Mouse (Mus musculus): Measurements from ENCODE around the gene Terb1. TPM values are rescaled to one million over a fixed set of nuclear protein-coding genes. Genes with fewer than 3 reads are reported as not detected.

Gene Terb1
- polyA plus RNA-seq, 1 experiment from 2014 or later = 0.70 TPM

DNA sequence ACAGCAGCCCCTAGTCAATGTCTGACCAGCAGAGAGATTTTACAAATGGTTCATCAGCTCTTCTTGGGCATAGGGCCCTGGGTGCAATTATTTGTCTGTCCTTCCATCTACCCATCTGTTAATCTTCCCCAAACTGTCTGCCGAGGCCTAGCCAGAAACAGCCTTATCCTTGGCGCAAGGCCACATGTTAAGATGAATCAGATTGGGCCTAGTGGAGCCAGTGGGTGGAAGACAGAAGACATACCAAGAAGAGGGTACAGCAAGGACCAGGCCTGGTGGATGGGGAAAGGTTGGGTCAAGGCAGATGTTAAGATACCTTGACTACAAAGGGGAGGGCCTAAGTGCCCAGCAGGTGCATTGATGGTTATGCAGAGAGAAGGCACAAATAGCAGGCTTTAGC is 29.9 kb upstream of the Terb1 start:
- no peaks in the 10 kb centered on the region for H3K36me3 ChIP-seq (ENCODE audit: control insufficient read depth, insufficient read depth, low read length)
- H3K27me3 ChIP-seq (ENCODE audit: control insufficient read depth, insufficient read depth, low read length) = peaks cover 41% of the 10 kb centered on the region
- H3K4me1 ChIP-seq (ENCODE audit: control insufficient read depth, insufficient read depth, low read length) = peaks cover 10% of the 10 kb centered on the region; the same call in 1 of the 2 replicates
- ATAC-seq (ENCODE audit: low read depth) = no peak
- no peak overlapping the region for H3K4me3 ChIP-seq (ENCODE audit: low read depth, low read length)
- no peaks in the 10 kb centered on the region for H3K9me3 ChIP-seq (ENCODE audit: control insufficient read depth, low read length)
- WGBS = 78% methylated on average over 2 of the region's 2 CpGs
- H3K4me2 ChIP-seq (ENCODE audit: low read depth, low read length) = no peak overlapping the region
- H3K27ac ChIP-seq (ENCODE audit: low read depth, low read length) = no peak overlapping the region
- H3K9ac ChIP-seq (replicated peaks; ENCODE audit: low read depth, low read length) = no peak overlapping the region

GRCm38 (mm10) chr8:104538896-104539295 is 29.2 kb upstream of the Terb1 start:
- 88% methylated on average over 4 of the region's 4 CpGs for WGBS

GRCm38 (mm10) chr8:104536028-104536427 is 26.3 kb upstream of the Terb1 start:
- Histone ChIP-seq H3K36me3 (ENCODE audit: control insufficient read depth, insufficient read depth, low read length) (no peaks in the 10 kb centered on the region), H3K27me3 (ENCODE audit: control insufficient read depth, insufficient read depth, low read length) (peaks cover 21% of the 10 kb centered on the region), H3K9me3 (ENCODE audit: control insufficient read depth, low read length) (no peaks in the 10 kb centered on the region), H3K4me3 (ENCODE audit: low read depth, low read length) (no peak overlapping the region), H3K4me1 (ENCODE audit: control insufficient read depth, insufficient read depth, low read length) (peaks cover 13% of the 10 kb centered on the region), H3K9ac (replicated peaks; ENCODE audit: low read depth, low read length) (no peak overlapping the region), H3K27ac (ENCODE audit: low read depth, low read length) (no peak overlapping the region), H3K4me2 (ENCODE audit: low read depth, low read length) (no peak overlapping the region)
- WGBS = 89% methylated on average over 4 of the region's 4 CpGs
- no peak for ATAC-seq (ENCODE audit: low read depth)

More at GRCm38 (mm10) chr8:104538896-104539295, 29.2 kb upstream of the Terb1 start:
- H3K4me2 ChIP-seq (ENCODE audit: low read depth, low read length) = no peak overlapping the region
- H3K9ac ChIP-seq (replicated peaks; ENCODE audit: low read depth, low read length) = no peak overlapping the region
- H3K36me3 ChIP-seq (ENCODE audit: control insufficient read depth, insufficient read depth, low read length) = no peaks in the 10 kb centered on the region
- peaks cover 41% of the 10 kb centered on the region for H3K27me3 ChIP-seq (ENCODE audit: control insufficient read depth, insufficient read depth, low read length)
- peaks cover 10% of the 10 kb centered on the region; the same call in 1 of the 2 replicates for H3K4me1 ChIP-seq (ENCODE audit: control insufficient read depth, insufficient read depth, low read length)
- no peaks in the 10 kb centered on the region for H3K9me3 ChIP-seq (ENCODE audit: control insufficient read depth, low read length)
- no peak overlapping the region for H3K27ac ChIP-seq (ENCODE audit: low read depth, low read length)
- H3K4me3 ChIP-seq (ENCODE audit: low read depth, low read length) = no peak overlapping the region
- ATAC-seq (ENCODE audit: low read depth) = no peak

DNA sequence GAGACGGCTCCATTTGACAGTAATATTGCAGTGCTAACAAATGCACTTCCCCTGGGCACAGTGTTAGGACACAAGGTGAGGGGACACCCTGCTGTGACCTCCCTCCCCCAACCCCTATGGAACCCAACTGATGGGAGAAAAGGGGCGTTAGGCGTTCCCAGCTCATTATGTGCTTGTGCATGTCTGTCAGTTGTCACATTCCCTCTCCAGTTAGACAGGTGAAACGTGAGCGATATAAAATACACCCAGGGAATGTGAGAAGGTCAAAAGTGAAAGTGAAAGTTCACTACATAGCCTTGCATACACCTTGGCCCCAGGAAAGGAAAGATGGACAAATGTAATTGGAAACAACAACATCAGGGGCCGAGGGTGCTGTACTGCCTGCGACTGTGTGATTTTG is 25.7 kb upstream of the Terb1 start:
- Histone ChIP-seq H3K27ac (ENCODE audit: low read depth, low read length) (no peak overlapping the region), H3K4me1 (ENCODE audit: control insufficient read depth, insufficient read depth, low read length) (peaks cover 7% of the 10 kb centered on the region), H3K4me2 (ENCODE audit: low read depth, low read length) (peak overlapping the region; percentile 63), H3K36me3 (ENCODE audit: control insufficient read depth, insufficient read depth, low read length) (no peaks in the 10 kb centered on the region), H3K27me3 (ENCODE audit: control insufficient read depth, insufficient read depth, low read length) (peaks cover 15% of the 10 kb centered on the region; the same call in 1 of the 2 replicates), H3K9me3 (ENCODE audit: control insufficient read depth, low read length) (no peaks in the 10 kb centered on the region), H3K4me3 (ENCODE audit: low read depth, low read length) (peak overlapping the region; percentile 1; the same call in 1 of the 2 replicates), H3K9ac (replicated peaks; ENCODE audit: low read depth, low read length) (no peak overlapping the region)
- no peak for ATAC-seq (ENCODE audit: low read depth)
- 41% methylated on average over 7 of the region's 7 CpGs for WGBS

GRCm38 (mm10) chr8:104534779-104535141 is 25.1 kb upstream of the Terb1 start:
- Histone ChIP-seq H3K27ac (ENCODE audit: low read depth, low read length) (no peak overlapping the region), H3K4me2 (ENCODE audit: low read depth, low read length) (peak overlapping the region; percentile 63), H3K9ac (replicated peaks; ENCODE audit: low read depth, low read length) (peak overlapping the region; percentile 47), H3K4me3 (ENCODE audit: low read depth, low read length) (peak overlapping the region; percentile 78), H3K9me3 (ENCODE audit: control insufficient read depth, low read length) (no peaks in the 10 kb centered on the region), H3K36me3 (ENCODE audit: control insufficient read depth, insufficient read depth, low read length) (peaks cover 5% of the 10 kb centered on the region; the same call in 1 of the 2 replicates), H3K27me3 (ENCODE audit: control insufficient read depth, insufficient read depth, low read length) (peaks cover 9% of the 10 kb centered on the region; the same call in 1 of the 2 replicates), H3K4me1 (ENCODE audit: control insufficient read depth, insufficient read depth, low read length) (peaks cover 7% of the 10 kb centered on the region)
- WGBS = 8% methylated on average over 9 of the region's 9 CpGs
- ATAC-seq (ENCODE audit: low read depth) = peak; percentile 69

GRCm38 (mm10) chr8:104533971-104534778 is 24.5 kb upstream of the Terb1 start, which contains the start of the genes Nae1 and Car7:
Gene Nae1 (minus strand): TSS chr8:104534637.
Gene Car7 (plus strand): TSS chr8:104534689.
- under 1% methylated on average over 67 of the region's 70 CpGs for WGBS
- H3K36me3 ChIP-seq (ENCODE audit: control insufficient read depth, insufficient read depth, low read length) = peaks cover 5% of the 10 kb centered on the region; the same call in 1 of the 2 replicates
- H3K9ac ChIP-seq (replicated peaks; ENCODE audit: low read depth, low read length) = peak within 1 kb of the TSS; percentile 88
- H3K27ac ChIP-seq (ENCODE audit: low read depth, low read length) = peak within 1 kb of the TSS; percentile 82
- H3K4me2 ChIP-seq (ENCODE audit: low read depth, low read length) = peak within 1 kb of the TSS; percentile 63
- H3K27me3 ChIP-seq (ENCODE audit: control insufficient read depth, insufficient read depth, low read length) = 0 out of 2 replicates have a peak, but pooled peaks cover 3% of the 10 kb centered on the region
- no peaks in the 10 kb centered on the region for H3K9me3 ChIP-seq (ENCODE audit: control insufficient read depth, low read length)
- peaks cover 7% of the 10 kb centered on the region for H3K4me1 ChIP-seq (ENCODE audit: control insufficient read depth, insufficient read depth, low read length)
- peak; percentile 97 for ATAC-seq (ENCODE audit: low read depth)
- H3K4me3 ChIP-seq (ENCODE audit: low read depth, low read length) = peak within 1 kb of the TSS; percentile 78

DNA sequence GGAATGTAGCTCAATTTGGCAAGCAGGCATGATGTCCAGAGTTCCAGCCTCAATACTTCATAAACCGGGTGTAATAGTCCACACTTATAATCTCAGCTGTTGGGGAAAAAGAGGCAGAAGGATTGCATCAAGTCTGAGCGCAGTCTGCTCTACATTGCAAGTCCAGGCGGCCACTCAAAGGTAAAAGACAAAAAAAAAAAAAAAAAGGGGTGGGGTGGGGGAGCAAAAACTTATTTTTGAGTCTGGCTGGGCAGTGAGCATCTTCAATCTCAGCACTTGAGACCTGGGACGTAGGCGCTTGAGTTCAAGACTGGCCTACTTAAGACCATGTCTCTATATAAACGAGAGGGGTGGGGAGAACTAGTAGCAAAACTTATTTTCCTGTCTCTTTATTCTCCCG is 23.8 kb upstream of the Terb1 start:
- Histone ChIP-seq H3K9me3 (ENCODE audit: control insufficient read depth, low read length) (no peaks in the 10 kb centered on the region), H3K4me2 (ENCODE audit: low read depth, low read length) (peak overlapping the region; percentile 63), H3K4me3 (ENCODE audit: low read depth, low read length) (peak overlapping the region; percentile 78), H3K36me3 (ENCODE audit: control insufficient read depth, insufficient read depth, low read length) (peaks cover 5% of the 10 kb centered on the region; the same call in 1 of the 2 replicates), H3K4me1 (ENCODE audit: control insufficient read depth, insufficient read depth, low read length) (peaks cover 7% of the 10 kb centered on the region), H3K9ac (replicated peaks; ENCODE audit: low read depth, low read length) (peak overlapping the region; percentile 88), H3K27me3 (ENCODE audit: control insufficient read depth, insufficient read depth, low read length) (0 out of 2 replicates have a peak, but pooled peaks cover under 1% of the 10 kb centered on the region), H3K27ac (ENCODE audit: low read depth, low read length) (no peak overlapping the region)
- WGBS = 20% methylated on average over 7 of the region's 7 CpGs
- ATAC-seq (ENCODE audit: low read depth) = 0 out of 2 replicates have a peak, but pooled peaks have one; percentile 4

GRCm38 (mm10) chr8:104529671-104530070 is 20.0 kb upstream of the Terb1 start:
- Histone ChIP-seq H3K4me2 (ENCODE audit: low read depth, low read length) (no peak overlapping the region), H3K4me3 (ENCODE audit: low read depth, low read length) (no peak overlapping the region), H3K36me3 (ENCODE audit: control insufficient read depth, insufficient read depth, low read length) (peaks cover 17% of the 10 kb centered on the region; the same call in 1 of the 2 replicates), H3K27me3 (ENCODE audit: control insufficient read depth, insufficient read depth, low read length) (no peaks in the 10 kb centered on the region), H3K27ac (ENCODE audit: low read depth, low read length) (no peak overlapping the region), H3K4me1 (ENCODE audit: control insufficient read depth, insufficient read depth, low read length) (peaks cover 7% of the 10 kb centered on the region), H3K9ac (replicated peaks; ENCODE audit: low read depth, low read length) (no peak overlapping the region), H3K9me3 (ENCODE audit: control insufficient read depth, low read length) (no peaks in the 10 kb centered on the region)
- ATAC-seq (ENCODE audit: low read depth) = no peak
- WGBS = 90% methylated on average over 6 of the region's 6 CpGs

DNA sequence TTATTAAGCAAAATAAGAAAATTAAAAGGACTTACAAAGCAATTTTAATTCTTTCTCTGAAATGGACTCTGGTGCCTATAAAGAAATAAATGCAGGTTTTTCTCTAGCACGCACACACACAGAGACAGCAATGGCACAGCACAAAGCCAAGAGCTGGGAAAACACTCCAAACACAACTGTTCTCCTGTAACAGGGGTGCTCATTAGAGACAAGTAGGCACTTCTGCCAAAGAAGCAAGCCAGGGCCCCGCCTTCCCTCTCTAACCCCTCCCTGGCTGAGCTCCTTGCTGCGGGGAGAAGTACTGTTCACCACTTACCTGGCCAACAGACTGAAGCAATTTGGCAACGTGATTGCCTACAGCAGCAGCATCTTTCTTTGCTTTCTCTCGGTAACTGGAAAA is 8.2 kb upstream of the Terb1 start:
- no peaks in the 10 kb centered on the region for H3K9me3 ChIP-seq (ENCODE audit: control insufficient read depth, low read length)
- no peaks in the 10 kb centered on the region for H3K4me1 ChIP-seq (ENCODE audit: control insufficient read depth, insufficient read depth, low read length)
- WGBS = 87% methylated on average over 5 of the region's 5 CpGs
- ATAC-seq (ENCODE audit: low read depth) = no peak
- no peak overlapping the region for H3K9ac ChIP-seq (replicated peaks; ENCODE audit: low read depth, low read length)
- no peak overlapping the region for H3K27ac ChIP-seq (ENCODE audit: low read depth, low read length)
- no peak overlapping the region for H3K4me3 ChIP-seq (ENCODE audit: low read depth, low read length)
- peaks cover 29% of the 10 kb centered on the region; the same call in 1 of the 2 replicates for H3K36me3 ChIP-seq (ENCODE audit: control insufficient read depth, insufficient read depth, low read length)
- no peaks in the 10 kb centered on the region for H3K27me3 ChIP-seq (ENCODE audit: control insufficient read depth, insufficient read depth, low read length)
- no peak overlapping the region for H3K4me2 ChIP-seq (ENCODE audit: low read depth, low read length)
